Mouse (Mus musculus) embryonic facial prominence, embryonic 13.5 days (tissue): Measurements from ENCODE around the gene Myo6. TPM values are rescaled to one million over a fixed set of nuclear protein-coding genes. Genes with fewer than 3 reads are reported as not detected.

Source experiments
- ATAC-seq: fragments of 200-750 bp; cut with Nextera tagmentation; 2 replicates; pipeline ENCODE4 v1.8.0; 2017; ENCODE audit warnings: low read depth; ENCODE audit not compliant: insufficient number of reproducible peaks, insufficient read depth, low FRiP score, low TSS enrichment
- H3K27ac ChIP-seq: fragments of 300-500 bp; sonication (generic); 2 replicates; pipeline ENCODE4 v1.5.1; 2015; ENCODE audit warnings: moderate library complexity, mild to moderate bottlenecking, inconsistent platforms
- H3K27me3 ChIP-seq: fragments of 300-500 bp; sonication (generic); 2 replicates; pipeline ENCODE4 v1.6.1; 2015; ENCODE audit warnings: mild to moderate bottlenecking, inconsistent platforms
- H3K36me3 ChIP-seq: fragments of 300-500 bp; sonication (generic); 2 replicates; pipeline ENCODE4 v1.6.1; 2015; ENCODE audit warnings: mild to moderate bottlenecking, inconsistent platforms
- H3K4me1 ChIP-seq: fragments of 300-500 bp; sonication (generic); 2 replicates; pipeline ENCODE4 v1.6.1; 2015; ENCODE audit warnings: inconsistent platforms
- H3K4me2 ChIP-seq: fragments of 300-500 bp; sonication (generic); 2 replicates; pipeline ENCODE4 v1.6.1; 2015; ENCODE audit warnings: moderate library complexity, mild to moderate bottlenecking, inconsistent platforms
- H3K4me3 ChIP-seq: fragments of 300-500 bp; sonication (generic); 2 replicates; pipeline ENCODE4 v1.5.1; 2015; ENCODE audit warnings: mild to moderate bottlenecking, inconsistent platforms
- H3K9ac ChIP-seq: fragments of 300-500 bp; sonication (generic); 2 replicates; pipeline ENCODE4 v1.6.1; 2015; ENCODE audit warnings: mild to moderate bottlenecking, inconsistent platforms
- H3K9me3 ChIP-seq: fragments of 300-500 bp; sonication (generic); 2 replicates; pipeline ENCODE4 v1.6.1; 2016; ENCODE audit warnings: inconsistent platforms
- WGBS: fragments of 180-500 bp; shearing (Covaris S2); methylation state at CpG from one replicate; pipeline ENCODE4 v1.1.7; 2015; ENCODE audit warnings: mixed read lengths; 5-methylcytosine and 5-hydroxymethylcytosine counted together
- polyA plus RNA-seq: library from polyadenylated mRNA; unstranded; fragments of >200 nt; fragmentation: Nextera tagmentation; extraction: Ambion mirVana; gene quantifications from 2 replicates; pipeline ENCODE4 v1.2.1, GENCODE M21; 2015

The Myo6 gene
- polyA plus RNA-seq, 1 experiment from 2014 or later = 16.2 TPM

DNA sequence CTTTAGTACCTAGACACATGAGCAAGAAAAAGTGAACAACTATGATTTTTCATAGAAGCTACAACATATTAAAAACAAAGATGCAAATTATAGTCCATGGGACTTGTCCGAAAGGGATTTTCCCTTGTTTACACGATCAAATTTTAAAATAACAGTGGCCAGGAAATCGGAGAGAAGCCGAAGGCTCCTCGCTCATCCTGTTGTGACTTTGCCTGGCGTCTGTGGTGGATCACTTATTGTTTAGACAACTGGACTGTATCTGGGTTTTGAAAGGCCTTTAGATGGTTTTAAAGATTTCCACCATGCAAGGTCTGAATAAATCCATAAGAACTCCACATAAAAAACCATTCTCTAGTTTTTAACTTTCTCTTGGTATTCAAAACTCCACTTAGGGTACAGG lies 1.6 kb downstream of the Myo6 start:
- 55% methylated on average over 6 of the region's 6 CpGs for WGBS
- ATAC-seq = no peak
- no peaks in the 10 kb centered on the region for H3K4me1 ChIP-seq
- H3K4me2 ChIP-seq = peak overlapping the region; percentile 83; the same call in 1 of the 2 replicates
- no peaks in the 10 kb centered on the region for H3K36me3 ChIP-seq
- no peak overlapping the region for H3K9ac ChIP-seq
- H3K27me3 ChIP-seq = no peaks in the 10 kb centered on the region
- H3K4me3 ChIP-seq = no peak overlapping the region
- no peak overlapping the region for H3K27ac ChIP-seq
- H3K9me3 ChIP-seq = no peaks in the 10 kb centered on the region

DNA sequence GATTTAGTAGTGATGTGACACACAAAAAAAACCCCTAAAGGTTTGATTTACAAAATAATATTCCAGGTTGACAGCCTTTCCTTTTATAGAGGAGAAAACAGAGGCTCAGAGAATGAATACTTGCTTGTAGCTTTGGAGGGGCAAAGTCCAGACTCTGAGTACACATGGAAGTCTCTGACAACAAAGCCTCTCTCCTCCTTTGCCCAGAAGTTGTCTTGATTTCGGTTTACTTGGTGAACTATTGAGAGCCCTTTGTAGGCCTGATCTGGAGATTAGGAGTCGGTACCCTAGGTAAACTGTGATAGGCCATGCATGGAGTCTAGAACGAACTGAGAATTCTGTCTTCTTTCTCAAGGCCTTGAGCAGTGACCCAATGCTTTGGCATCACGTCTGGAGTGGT lies 2.3 kb downstream of the Myo6 start:
- WGBS = 78% methylated on average over 4 of the region's 4 CpGs
- Histone ChIP-seq H3K9me3 (no peaks in the 10 kb centered on the region), H3K4me3 (no peak overlapping the region), H3K4me1 (no peaks in the 10 kb centered on the region), H3K27ac (no peak overlapping the region), H3K4me2 (no peak overlapping the region), H3K9ac (no peak overlapping the region), H3K36me3 (no peaks in the 10 kb centered on the region), H3K27me3 (no peaks in the 10 kb centered on the region)
- ATAC-seq = no peak

DNA sequence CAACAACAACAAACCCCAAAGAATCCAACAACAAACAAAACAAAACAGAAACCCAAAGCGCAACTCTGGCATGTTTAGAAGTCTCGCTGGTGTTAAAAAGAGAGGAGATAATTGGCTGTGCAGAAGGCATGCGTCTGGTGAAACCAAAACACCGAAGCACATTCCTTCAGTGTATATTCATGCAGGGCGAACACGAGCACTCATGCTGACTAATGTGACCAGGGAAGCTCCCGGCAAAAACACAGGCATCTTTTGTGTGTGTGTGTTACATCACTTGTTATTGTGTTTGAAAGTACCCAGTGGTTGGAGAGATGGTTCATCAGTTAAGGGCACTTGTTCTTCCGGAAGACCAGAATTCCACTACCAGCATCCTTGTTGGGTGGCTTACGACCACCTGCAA lies 4.7 kb downstream of the Myo6 start:
- Histone ChIP-seq H3K27me3 (no peaks in the 10 kb centered on the region), H3K4me3 (no peak overlapping the region), H3K27ac (no peak overlapping the region), H3K9ac (no peak overlapping the region), H3K9me3 (no peaks in the 10 kb centered on the region), H3K4me2 (no peak overlapping the region), H3K36me3 (no peaks in the 10 kb centered on the region), H3K4me1 (peaks cover 4% of the 10 kb centered on the region; the same call in 1 of the 2 replicates)
- ATAC-seq = no peak
- 80% methylated on average over 9 of the region's 9 CpGs for WGBS

DNA sequence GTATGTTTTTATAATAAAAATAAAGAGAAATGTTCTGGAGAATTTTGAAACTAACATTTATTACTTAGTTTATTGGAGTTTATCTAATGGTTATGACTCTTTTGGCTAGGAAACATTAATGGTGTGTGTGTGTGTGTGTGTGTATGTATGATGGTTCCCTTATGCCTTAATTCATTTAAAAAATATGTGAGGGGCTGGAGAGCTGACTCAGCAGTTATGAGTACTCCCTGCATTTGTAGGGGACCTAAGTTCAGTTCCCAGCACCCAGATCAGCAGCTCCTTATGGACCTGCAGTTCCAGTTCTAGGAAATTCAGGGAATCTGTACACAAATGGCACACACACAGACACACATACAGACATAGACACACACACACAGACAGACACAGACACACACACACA lies 6.4 kb downstream of the Myo6 start:
- no peak for ATAC-seq
- Histone ChIP-seq H3K27ac (no peak overlapping the region), H3K4me2 (no peak overlapping the region), H3K4me1 (peaks cover 4% of the 10 kb centered on the region; the same call in 1 of the 2 replicates), H3K4me3 (no peak overlapping the region), H3K9ac (no peak overlapping the region), H3K27me3 (no peaks in the 10 kb centered on the region), H3K36me3 (no peaks in the 10 kb centered on the region), H3K9me3 (no peaks in the 10 kb centered on the region)

DNA sequence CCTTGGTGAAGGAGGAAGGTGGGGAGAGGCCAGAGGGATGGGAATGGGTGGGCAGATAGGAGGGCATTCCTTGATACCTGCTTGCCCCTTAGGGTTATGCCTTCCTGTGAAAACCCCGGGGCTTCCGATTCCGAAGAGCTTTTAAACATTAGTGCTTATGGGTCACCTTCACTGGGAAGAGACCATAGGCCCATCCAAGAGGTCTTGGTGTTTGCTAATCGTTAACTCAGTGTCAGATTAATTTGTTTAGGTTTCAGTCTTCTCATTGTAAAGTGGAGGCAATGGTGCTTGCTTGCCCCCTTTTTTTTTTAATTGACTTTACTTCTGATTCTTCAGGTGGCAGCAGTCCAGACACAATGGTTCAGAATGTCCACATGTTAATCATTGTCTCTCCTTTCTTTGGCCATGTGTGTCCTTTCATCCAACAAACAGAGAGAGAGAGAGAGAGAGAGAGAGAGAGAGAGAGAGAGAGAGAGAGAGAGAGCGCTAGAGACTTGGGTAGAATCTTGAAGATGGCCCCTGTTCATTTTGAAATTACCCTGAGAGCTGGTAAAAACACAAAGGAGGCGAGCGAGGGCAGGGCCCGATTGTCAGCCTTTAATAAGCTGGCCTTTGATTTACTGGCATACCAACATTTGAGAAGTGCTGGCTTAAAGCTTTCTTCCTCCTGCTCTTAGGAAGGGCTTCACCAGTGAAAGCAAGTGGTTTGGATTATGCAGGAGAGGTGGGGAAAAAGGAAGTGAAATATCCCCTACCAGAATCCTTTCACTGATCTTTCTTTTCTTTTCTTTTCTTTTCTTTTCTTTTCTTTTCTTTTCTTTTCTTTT lies 7.8 kb downstream of the Myo6 start:
- Histone ChIP-seq H3K27me3 (no peaks in the 10 kb centered on the region), H3K4me3 (no peak overlapping the region), H3K36me3 (no peaks in the 10 kb centered on the region), H3K9me3 (no peaks in the 10 kb centered on the region), H3K9ac (no peak overlapping the region), H3K27ac (no peak overlapping the region), H3K4me2 (no peak overlapping the region), H3K4me1 (peaks cover 4% of the 10 kb centered on the region; the same call in 1 of the 2 replicates)
- 68% methylated on average over 8 of the region's 8 CpGs for WGBS
- ATAC-seq = no peak

DNA sequence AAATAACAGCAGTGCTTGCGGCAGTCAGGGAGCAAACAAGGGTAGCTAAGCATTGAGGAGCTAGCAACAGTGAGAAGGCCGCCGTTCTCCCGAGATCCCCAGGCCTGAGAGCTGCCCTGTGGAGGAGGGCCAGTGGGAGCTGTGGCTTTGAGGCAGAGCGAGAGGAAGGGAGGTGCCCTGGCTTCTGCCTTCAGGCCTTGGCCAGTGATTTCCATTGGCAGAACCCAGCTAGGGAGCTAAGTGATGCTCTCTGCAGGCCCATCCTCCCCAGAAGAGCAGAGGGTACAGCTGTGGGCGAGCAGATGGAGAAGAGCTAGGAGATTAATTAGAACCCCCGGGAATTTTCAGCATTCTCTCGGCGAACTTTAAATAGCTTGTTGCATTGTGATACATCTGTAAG lies 8.8 kb downstream of the Myo6 start:
- no peak for ATAC-seq
- WGBS = 41% methylated on average over 9 of the region's 9 CpGs
- Histone ChIP-seq H3K4me3 (no peak overlapping the region), H3K27ac (no peak overlapping the region), H3K27me3 (no peaks in the 10 kb centered on the region), H3K9me3 (no peaks in the 10 kb centered on the region), H3K4me1 (peaks cover 4% of the 10 kb centered on the region; the same call in 1 of the 2 replicates), H3K9ac (no peak overlapping the region), H3K36me3 (no peaks in the 10 kb centered on the region), H3K4me2 (no peak overlapping the region)

DNA sequence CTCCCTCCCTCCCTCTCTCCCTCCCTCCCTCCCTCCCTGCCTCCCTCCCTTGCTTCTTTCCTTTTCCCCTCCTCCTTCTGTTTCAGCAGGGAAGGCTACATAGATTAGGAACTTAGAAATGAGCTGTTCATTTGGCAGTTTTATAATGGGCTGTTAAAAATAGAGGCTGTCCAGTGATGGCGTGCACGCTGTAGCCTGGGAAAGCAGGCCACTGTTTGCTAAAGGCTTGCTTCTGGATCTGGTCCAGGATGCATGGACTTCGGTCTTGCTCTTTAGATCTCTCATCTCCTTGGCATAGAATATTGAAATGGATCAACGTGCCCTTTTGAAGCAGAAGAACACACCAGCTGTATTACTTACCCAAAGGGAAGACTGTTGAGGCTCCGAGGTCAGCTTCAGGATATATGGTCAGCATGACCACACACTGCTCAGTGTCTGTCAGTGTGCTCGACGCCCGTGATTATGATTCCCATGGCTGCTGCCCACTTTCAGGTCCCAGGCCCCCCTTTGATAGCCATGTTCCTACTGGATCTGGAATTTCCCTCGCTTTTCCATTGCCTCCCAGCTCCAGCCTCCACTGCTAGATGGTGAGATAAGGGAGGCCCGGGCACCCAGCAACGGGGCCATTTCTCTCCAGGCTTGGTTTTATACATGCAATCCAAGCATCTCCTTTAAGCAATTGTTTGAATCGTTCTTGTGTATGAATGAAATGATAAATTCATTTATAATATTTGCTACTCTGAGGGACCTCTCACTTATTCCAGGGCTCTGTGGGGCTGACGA lies 12.1 kb downstream of the Myo6 start:
- no peak overlapping the region for H3K4me2 ChIP-seq
- H3K27ac ChIP-seq = no peak overlapping the region
- H3K9me3 ChIP-seq = no peaks in the 10 kb centered on the region
- ATAC-seq = no peak
- peaks cover 4% of the 10 kb centered on the region; the same call in 1 of the 2 replicates for H3K4me1 ChIP-seq
- no peaks in the 10 kb centered on the region for H3K36me3 ChIP-seq
- 84% methylated on average over 13 of the region's 13 CpGs for WGBS
- H3K4me3 ChIP-seq = no peak overlapping the region
- H3K27me3 ChIP-seq = no peaks in the 10 kb centered on the region
- no peak overlapping the region for H3K9ac ChIP-seq

DNA sequence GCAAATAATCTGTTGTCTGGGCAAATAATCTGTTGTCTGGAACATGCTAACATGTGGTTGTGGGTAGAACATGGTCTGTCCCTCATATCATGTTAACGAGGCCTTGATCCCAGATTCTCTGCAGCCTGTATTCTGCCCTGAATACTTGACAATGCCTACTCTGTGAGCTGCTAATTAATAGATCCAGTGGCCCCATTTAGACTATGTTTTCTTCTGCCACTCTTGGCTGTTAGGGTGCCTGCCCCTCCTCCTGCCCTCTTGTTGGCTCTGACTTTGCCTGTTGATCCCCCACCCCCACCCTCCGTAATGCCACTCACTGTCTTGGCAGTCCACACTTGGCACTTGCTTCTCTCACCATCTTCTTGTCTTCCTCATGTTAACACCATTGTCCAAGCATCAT lies 13.8 kb downstream of the Myo6 start:
- ATAC-seq = no peak
- WGBS = 88% methylated on average over 2 of the region's 2 CpGs

DNA sequence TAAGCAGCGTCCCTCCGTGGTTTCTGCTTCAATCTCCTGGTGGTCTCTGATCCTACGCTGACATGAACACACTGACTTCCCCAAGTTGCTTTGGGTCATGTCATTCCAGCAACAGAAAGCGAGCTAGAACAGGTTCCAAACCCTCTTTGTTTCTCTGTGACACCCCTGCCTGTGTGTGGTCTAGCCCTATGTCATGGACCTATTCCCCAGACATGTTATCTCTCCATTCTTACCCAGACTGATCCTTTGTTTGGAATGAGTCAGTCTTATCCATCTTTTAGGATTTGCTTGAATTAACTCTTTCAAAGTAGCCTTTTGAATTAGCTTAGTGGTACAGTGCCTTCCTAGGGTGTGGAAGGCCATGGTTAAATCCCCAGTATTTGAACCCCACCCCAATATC lies 14.9 kb downstream of the Myo6 start:
- H3K36me3 ChIP-seq = no peaks in the 10 kb centered on the region
- H3K4me3 ChIP-seq = no peak overlapping the region
- WGBS = 69% methylated on average over 4 of the region's 4 CpGs
- no peak overlapping the region for H3K27ac ChIP-seq
- no peak for ATAC-seq
- H3K9ac ChIP-seq = no peak overlapping the region
- no peaks in the 10 kb centered on the region for H3K9me3 ChIP-seq
- no peaks in the 10 kb centered on the region for H3K4me1 ChIP-seq
- H3K27me3 ChIP-seq = no peaks in the 10 kb centered on the region
- H3K4me2 ChIP-seq = no peak overlapping the region

More for the DNA sequence above, 13.8 kb downstream of the Myo6 start:
- Histone ChIP-seq H3K4me2 (no peak overlapping the region), H3K27me3 (no peaks in the 10 kb centered on the region), H3K4me1 (peaks cover 1% of the 10 kb centered on the region; the same call in 1 of the 2 replicates), H3K9me3 (no peaks in the 10 kb centered on the region), H3K27ac (no peak overlapping the region), H3K4me3 (no peak overlapping the region), H3K36me3 (no peaks in the 10 kb centered on the region), H3K9ac (no peak overlapping the region)

DNA sequence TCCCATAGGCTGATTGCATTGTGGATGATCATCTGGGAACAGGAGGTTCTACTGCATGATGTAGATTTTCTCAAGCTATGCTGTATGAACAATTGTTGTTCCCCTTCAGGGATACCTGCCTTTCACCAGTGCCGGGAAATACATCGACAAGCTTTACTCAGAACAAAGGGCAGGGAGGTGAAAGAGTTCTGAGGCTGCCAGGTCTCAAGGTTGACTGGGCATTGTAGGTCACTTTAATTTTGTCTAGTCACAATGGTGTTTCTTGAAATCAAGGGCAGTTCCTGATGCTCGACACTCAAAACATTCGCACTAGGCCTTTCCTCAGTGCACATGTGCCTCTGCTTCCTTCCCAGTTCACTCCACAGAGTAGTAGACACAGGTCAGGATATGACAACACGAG lies 15.9 kb downstream of the Myo6 start:
- Histone ChIP-seq H3K27ac (no peak overlapping the region), H3K36me3 (no peaks in the 10 kb centered on the region), H3K9ac (no peak overlapping the region), H3K4me2 (no peak overlapping the region), H3K4me3 (no peak overlapping the region), H3K27me3 (no peaks in the 10 kb centered on the region), H3K9me3 (no peaks in the 10 kb centered on the region), H3K4me1 (no peaks in the 10 kb centered on the region)
- ATAC-seq = no peak
- WGBS = 86% methylated on average over 5 of the region's 5 CpGs

DNA sequence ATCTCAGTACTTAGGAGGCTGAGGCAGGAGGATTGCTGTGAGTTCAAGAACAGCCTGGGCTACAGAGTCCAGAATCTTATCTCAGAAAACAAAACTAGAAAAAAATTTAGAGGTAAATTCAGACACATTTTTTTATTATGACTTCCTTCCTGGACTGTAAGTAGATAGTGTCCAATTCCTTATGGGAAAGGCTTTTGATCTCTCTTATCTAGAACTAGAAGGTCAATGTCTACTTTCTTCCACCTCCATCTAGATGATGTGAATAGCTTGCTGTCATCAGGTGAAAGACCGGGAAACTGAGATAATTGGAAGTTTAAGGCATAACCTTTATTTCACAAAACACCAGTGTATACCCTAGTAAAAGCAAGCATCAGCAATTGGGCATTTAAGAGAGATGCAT lies 16.9 kb downstream of the Myo6 start:
- H3K9me3 ChIP-seq = no peaks in the 10 kb centered on the region
- H3K36me3 ChIP-seq = no peaks in the 10 kb centered on the region
- H3K27me3 ChIP-seq = no peaks in the 10 kb centered on the region
- no peaks in the 10 kb centered on the region for H3K4me1 ChIP-seq
- no peak overlapping the region for H3K4me3 ChIP-seq
- H3K4me2 ChIP-seq = no peak overlapping the region
- no peak overlapping the region for H3K9ac ChIP-seq
- 86% methylated on average over 1 of the region's 1 CpGs for WGBS
- H3K27ac ChIP-seq = no peak overlapping the region
- no peak for ATAC-seq

DNA sequence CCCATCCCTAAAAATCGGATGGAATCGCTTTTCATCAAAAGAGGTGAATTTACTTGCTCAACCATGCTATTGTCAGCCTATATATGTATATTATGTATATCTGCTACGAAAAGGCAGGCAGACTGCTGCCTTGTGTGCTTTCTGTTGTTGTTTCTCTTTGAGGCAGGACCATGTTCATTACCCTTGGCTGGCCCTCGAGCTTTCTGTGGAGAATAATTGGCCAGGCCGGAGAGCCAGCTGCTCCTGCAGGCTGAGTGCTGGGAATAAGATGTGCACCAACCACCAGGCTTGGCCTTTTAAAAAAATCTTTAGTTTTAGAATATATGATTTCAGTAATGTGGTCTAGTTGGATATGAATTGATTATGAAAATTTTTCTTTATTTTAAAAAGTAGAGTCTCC lies 19.3 kb downstream of the Myo6 start:
- H3K27me3 ChIP-seq = no peaks in the 10 kb centered on the region
- no peak overlapping the region for H3K4me2 ChIP-seq
- H3K4me1 ChIP-seq = no peaks in the 10 kb centered on the region
- H3K4me3 ChIP-seq = no peak overlapping the region
- WGBS = 74% methylated on average over 5 of the region's 5 CpGs
- H3K36me3 ChIP-seq = no peaks in the 10 kb centered on the region
- no peak for ATAC-seq
- H3K9ac ChIP-seq = no peak overlapping the region
- no peak overlapping the region for H3K27ac ChIP-seq
- no peaks in the 10 kb centered on the region for H3K9me3 ChIP-seq
